ENCODE assay signal across 22 mouse cellular contexts in genomic region chr16:33745457-33745856, GRCm38 (mm10). TPM values are rescaled to one million over a fixed set of nuclear protein-coding genes. Genes with fewer than 3 reads are reported as not detected.
A peak's percentile ranks its signal among the peaks of the same experiment; 100 is the strongest.
DNase-seq lines count a peak whose midpoint lies in the region; ATAC-seq and TF ChIP-seq lines count a peak whose summit lies in the region.
"Had no signal": no experiment of that assay in that cellular context is flagged by ENCODE, and none has a peak within 500 bp of the region (broad histone marks: within the 10 kb centered on the region; RNA-seq: fewer than 3 reads in every experiment).

No protein-coding gene starts in this region.

- H3K4me3 ChIP-seq in bone marrow, adult 2 months (replicated peaks; ENCODE audit: control insufficient read depth, low read depth, low read length) = no peak overlapping the region
- H3K4me3 ChIP-seq in intestine, embryonic 16.5 days (ENCODE audit: low read length) = no peak overlapping the region
- no peak overlapping the region for H3K4me3 ChIP-seq in small intestine, adult 2 months (ENCODE audit: low read depth, low read length)
- H3K4me3 ChIP-seq: forebrain, embryonic 10.5 days; heart, embryonic 13.5 days; hindbrain, embryonic 15.5 days; layer of hippocampus, adult 2 months; limb, embryonic 15.5 days; midbrain, embryonic 10.5 days had no signal

- peak overlapping the region; percentile 10; the same call in 1 of the 2 replicates for H3K4me2 ChIP-seq in intestine, embryonic 16.5 days (ENCODE audit: low read depth, low read length)
- H3K4me2 ChIP-seq: heart, embryonic 13.5 days; hindbrain, embryonic 15.5 days; limb, embryonic 15.5 days had no signal

- peak; percentile 53 for DNase-seq in lung, postnatal 36 days
- no peak for DNase-seq in lung, postnatal 4 days
- DNase-seq in gastrocnemius, postnatal 25 days = no peak
- DNase-seq in layer of hippocampus, postnatal 14 days (ENCODE audit: low spot score in 2 of 2) = no peak
- DNase-seq: adrenal gland, postnatal 25 days; heart, postnatal 36 days; kidney, adult 18-20 months had no signal

- no peaks in the 10 kb centered on the region for H3K9me3 ChIP-seq in intestine, embryonic 16.5 days (ENCODE audit: control insufficient read depth, low read length)
- H3K9me3 ChIP-seq: forebrain, embryonic 10.5 days; G1E; heart, embryonic 13.5 days; hindbrain, embryonic 15.5 days; limb, embryonic 15.5 days; midbrain, embryonic 10.5 days had no signal

- no peak overlapping the region for H3K9ac ChIP-seq in intestine, embryonic 16.5 days (ENCODE audit: low read depth, low read length)
- H3K9ac ChIP-seq: heart, embryonic 13.5 days; hindbrain, embryonic 15.5 days; limb, embryonic 15.5 days had no signal

- no peaks in the 10 kb centered on the region for H3K27me3 ChIP-seq in intestine, embryonic 16.5 days (replicated peaks; ENCODE audit: control insufficient read depth, insufficient read depth, low read length)
- H3K27me3 ChIP-seq in small intestine, adult 2 months (ENCODE audit: control insufficient read depth, insufficient read depth, low read length) = no peaks in the 10 kb centered on the region
- H3K27me3 ChIP-seq: heart, embryonic 13.5 days; hindbrain, embryonic 15.5 days; limb, embryonic 15.5 days had no signal

- TF ChIP-seq CTCF in bone marrow, adult 2 months (IDR thresholded peaks at IDR 0.05; ENCODE audit: control insufficient read depth, insufficient read depth, low read length) = no peak
- TF ChIP-seq CTCF in small intestine, adult 2 months (IDR thresholded peaks at IDR 0.05; ENCODE audit: extremely low read depth, insufficient read length, insufficient replicate concordance, low read depth, low read length) = no peak

- TF ChIP-seq POLR2A in bone marrow, adult 2 months (IDR thresholded peaks at IDR 0.05; ENCODE audit: borderline replicate concordance, control insufficient read depth, low read depth, low read length) = no peak
- TF ChIP-seq POLR2A in small intestine, adult 2 months (IDR thresholded peaks at IDR 0.05; ENCODE audit: low read depth, low read length) = no peak

- peak overlapping the region; percentile 3; the same call in 1 of the 2 replicates for H3K27ac ChIP-seq in bone marrow, adult 2 months (ENCODE audit: control insufficient read depth, insufficient read depth, low read depth, low read length, poor library complexity)
- H3K27ac ChIP-seq in intestine, embryonic 16.5 days (ENCODE audit: low read length) = peak overlapping the region; percentile 79
- peak overlapping the region; percentile 83 for H3K27ac ChIP-seq in small intestine, adult 2 months (ENCODE audit: insufficient read depth, low read depth, low read length)
- H3K27ac ChIP-seq: forebrain, embryonic 10.5 days; heart, embryonic 13.5 days; hindbrain, embryonic 15.5 days; kidney, postnatal 0 days; layer of hippocampus, adult 2 months; limb, embryonic 15.5 days; midbrain, embryonic 10.5 days; stomach, postnatal 0 days had no signal

- WGBS in bone marrow, adult 2 months = 12% methylated on average over 7 of the region's 7 CpGs
- WGBS in intestine, embryonic 16.5 days = 63% methylated on average over 7 of the region's 7 CpGs
- WGBS in small intestine, adult 2 months = 21% methylated on average over 7 of the region's 7 CpGs

- no peaks in the 10 kb centered on the region; the same call in 1 of the 2 replicates for H3K4me1 ChIP-seq in bone marrow, adult 2 months (ENCODE audit: control insufficient read depth, insufficient read depth, low read length)
- H3K4me1 ChIP-seq in intestine, embryonic 16.5 days (ENCODE audit: control insufficient read depth, insufficient read depth, low read length) = peaks cover 8% of the 10 kb centered on the region
- H3K4me1 ChIP-seq in small intestine, adult 2 months (ENCODE audit: control insufficient read depth, insufficient read depth, insufficient read length, low read length) = peaks cover 17% of the 10 kb centered on the region; the same call in 1 of the 2 replicates

- ATAC-seq in intestine, embryonic 16.5 days = peak; percentile 83
- ATAC-seq: activated CD4-positive, CD25-positive, alpha-beta regulatory T cell, adult 4 months had no signal

- no peaks in the 10 kb centered on the region for H3K36me3 ChIP-seq in intestine, embryonic 16.5 days (ENCODE audit: control insufficient read depth, insufficient read depth, low read length)
- H3K36me3 ChIP-seq in small intestine, adult 2 months (ENCODE audit: control insufficient read depth, insufficient read depth, low read length) = no peaks in the 10 kb centered on the region; the same call in 1 of the 2 replicates
- H3K36me3 ChIP-seq: hindbrain, embryonic 15.5 days had no signal

RNA-seq across cellular contexts. Expression of gene Muc13, which starts 48.4 kb away (rescaled TPM):
- 5.4 and 6.4 TPM in 2 replicates for polyA plus RNA-seq in bone marrow, adult 2 months (2011; ENCODE audit: insufficient read depth, insufficient read length, low replicate concordance, missing spikeins)
- 358 and 407 TPM in 2 replicates for polyA plus RNA-seq in intestine, embryonic 16.5 days (2015; fragmentation: Nextera tagmentation; extraction: Ambion mirVana)
- 2,067 and 2,412 TPM in 2 replicates for polyA plus RNA-seq in small intestine, adult 2 months (2012; rRNA removed)
- not detected for total RNA-seq in gastrocnemius, postnatal 25 days (2021)
- not detected for total RNA-seq in layer of hippocampus, postnatal 14 days (2021)
- total RNA-seq: adrenal gland, postnatal 25 days; gastrocnemius, adult 18-20 months; layer of hippocampus, adult 2 months had no signal
- polyA plus RNA-seq: kidney, postnatal 0 days; limb, embryonic 15.5 days; midbrain, postnatal 0 days had no signal

Comparison
In these comparisons a context has a peak if more than half of its experiments do, and no peak if none do; other contexts are left out.
1. H3K27ac ChIP-seq: peak in every context shown above with its lines; median percentile 83 in small intestine, adult 2 months; 79 in intestine, embryonic 16.5 days; 3 in bone marrow, adult 2 months.
2. RNA of gene Muc13, which starts 48.4 kb away (polyA plus RNA-seq): 2,067 to 2,412 TPM in small intestine, adult 2 months and 358 to 407 TPM in intestine, embryonic 16.5 days; 5.4 to 6.4 TPM in bone marrow, adult 2 months; every median in the first group is over 10 times any median in the second.